Mouse (Mus musculus) gastrocnemius, adult 2 months (tissue): Measurements from ENCODE around the gene Opa1. TPM values are rescaled to one million over a fixed set of nuclear protein-coding genes. Genes with fewer than 3 reads are reported as not detected.
A peak's percentile ranks its signal among the peaks of the same experiment; 100 is the strongest.

Experiments
- DNase-seq: peaks from one replicate; pipeline ENCODE4 v3.0.0; 2022
- H3K27ac ChIP-seq: fragments of 200-600 bp; 2 replicates; pipeline ENCODE4 v1.8.1; 2022; ENCODE audit warnings: mild to moderate bottlenecking
- H3K4me3 ChIP-seq: fragments of 200-600 bp; 2 replicates; pipeline ENCODE4 v1.8.1; 2022; ENCODE audit warnings: mild to moderate bottlenecking, moderate library complexity
- CTCF ChIP-seq: fragments of 200-600 bp; IDR thresholded peaks from 2 replicates; pipeline ENCODE4 v1.8.1; 2022; ENCODE audit warnings: antibody characterized with exemption, mild to moderate bottlenecking, moderate library complexity
- intact Hi-C: fragments of 180-260 bp; cut with DNase I; formaldehyde crosslinking; loops from one replicate; pipeline ENCODE4 v1.15.1; 2025
- total RNA-seq, 2 experiments: library from RNA; stranded (reverse); gene quantifications; 2 replicates each; pipeline ENCODE4 v1.2.3; 2021

Opa1 gene
- total RNA-seq, 2 experiments from 2014 or later = 77.8 to 104 TPM

DNA sequence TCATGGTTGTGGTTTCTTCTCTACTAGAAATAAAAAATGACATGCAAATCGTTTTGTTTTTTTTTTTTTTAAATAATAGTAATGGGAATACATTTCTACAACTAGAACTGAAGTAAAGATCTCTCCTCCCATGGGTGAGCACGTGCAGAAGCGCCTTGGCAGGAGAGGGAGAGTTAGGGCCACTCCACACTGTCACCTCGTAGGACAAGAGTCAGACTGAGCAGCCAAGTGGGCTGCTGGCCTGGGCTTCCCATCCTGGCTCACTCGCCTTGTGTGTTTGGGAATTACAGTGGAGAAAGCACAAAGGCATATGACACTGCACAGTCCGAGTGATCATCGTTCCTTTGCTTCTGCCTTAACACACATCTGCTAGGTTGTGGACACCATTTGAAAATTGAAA is 13.0 kb downstream of the Opa1 start:
- intact Hi-C loops = no loop called here
- Histone ChIP-seq H3K27ac (no peak overlapping the region), H3K4me3 (no peak overlapping the region)
- TF ChIP-seq CTCF = no peak
- no peak for DNase-seq

GRCm38 (mm10) chr16:29597122-29597521 is 18.0 kb downstream of the Opa1 start:
- no peak for TF ChIP-seq CTCF
- no peak for DNase-seq
- no peak overlapping the region for H3K27ac ChIP-seq
- H3K4me3 ChIP-seq = no peak overlapping the region
- intact Hi-C loops = no loop called here

GRCm38 (mm10) chr16:29605546-29605945 is 26.4 kb downstream of the Opa1 start:
- no peak for TF ChIP-seq CTCF
- no peak overlapping the region for H3K27ac ChIP-seq
- H3K4me3 ChIP-seq = no peak overlapping the region
- no peak for DNase-seq
- intact Hi-C loops = no loop called here

DNA sequence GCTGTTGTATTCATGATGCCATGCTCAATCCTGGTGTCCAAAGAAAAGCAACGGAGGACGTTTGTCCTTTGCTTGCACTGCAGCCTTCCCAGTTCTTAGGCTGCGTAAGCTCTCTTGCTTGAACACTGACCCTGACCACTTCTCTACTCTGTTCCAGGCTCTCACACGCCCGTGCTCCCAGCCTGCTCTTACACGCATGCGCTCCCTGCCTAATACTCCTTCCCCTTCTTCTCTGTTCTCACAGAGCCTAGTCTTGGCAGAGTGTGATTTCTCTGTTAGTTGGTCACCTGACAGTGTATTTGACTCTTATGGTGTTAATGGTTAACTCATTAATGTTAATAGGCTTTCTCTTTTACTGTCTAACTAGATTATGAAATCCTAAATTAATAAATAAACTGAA is 28.0 kb downstream of the Opa1 start:
- no peak for DNase-seq
- H3K27ac ChIP-seq = no peak overlapping the region
- intact Hi-C loops = no loop called here
- no peak for TF ChIP-seq CTCF
- H3K4me3 ChIP-seq = no peak overlapping the region

- no peak overlapping the region for H3K27ac ChIP-seq
- DNase-seq = no peak
- TF ChIP-seq CTCF = no peak
- H3K4me3 ChIP-seq = no peak overlapping the region
- intact Hi-C loops = no loop called here
Observed at GRCm38 (mm10) chr16:29614762-29615161, 35.6 kb downstream of the Opa1 start.

DNA sequence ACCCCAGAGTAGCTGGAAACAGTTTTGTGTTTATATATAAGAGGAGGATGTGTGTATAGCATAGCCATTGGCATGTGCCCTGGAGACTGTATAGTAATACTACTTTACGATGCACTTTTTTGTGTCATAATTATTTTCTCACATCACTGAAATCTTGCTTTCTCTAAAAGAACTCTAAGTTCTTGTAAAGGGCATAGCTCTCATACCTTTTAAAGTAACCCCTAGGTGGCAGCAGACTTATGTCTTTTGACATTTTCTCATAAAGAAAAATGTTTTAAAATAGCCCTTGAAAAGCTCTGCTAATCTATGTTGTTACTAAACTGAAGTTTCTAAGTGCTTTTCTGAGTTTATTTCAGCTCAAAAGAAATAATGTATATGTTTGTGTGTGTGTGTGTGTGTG is 49.9 kb downstream of the Opa1 start:
- peak; percentile 64 for TF ChIP-seq CTCF
- no peak overlapping the region for H3K27ac ChIP-seq
- intact Hi-C loops = no loop called here
- H3K4me3 ChIP-seq = no peak overlapping the region
- no peak for DNase-seq

- no peak for TF ChIP-seq CTCF
- DNase-seq = no peak
- intact Hi-C loops = no loop called here
- Histone ChIP-seq H3K4me3 (no peak overlapping the region), H3K27ac (no peak overlapping the region)
Observed at GRCm38 (mm10) chr16:29635780-29636179, 56.6 kb downstream of the Opa1 start.

DNA sequence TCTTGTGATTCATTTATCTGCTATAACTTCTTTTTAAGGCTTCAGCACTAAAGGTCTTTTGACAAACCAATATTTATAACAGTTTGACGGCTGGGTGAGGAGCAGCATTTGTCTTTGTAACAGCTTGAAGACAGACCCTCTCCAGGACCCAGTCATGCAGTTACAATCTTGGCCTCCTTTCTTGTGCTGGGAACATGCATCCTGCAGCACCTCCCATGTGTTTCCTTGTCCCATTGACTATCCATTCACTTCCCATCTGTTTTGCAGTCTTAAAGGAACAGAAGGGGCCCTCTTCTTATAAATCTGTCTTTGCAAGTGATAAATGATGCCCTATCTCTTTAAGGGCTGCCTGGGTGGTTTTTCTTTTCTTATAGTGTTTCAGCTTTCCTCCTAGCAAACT is 63.2 kb downstream of the Opa1 start:
- Histone ChIP-seq H3K27ac (no peak overlapping the region), H3K4me3 (no peak overlapping the region)
- DNase-seq = no peak
- intact Hi-C loops = no loop called here
- no peak for TF ChIP-seq CTCF

DNA sequence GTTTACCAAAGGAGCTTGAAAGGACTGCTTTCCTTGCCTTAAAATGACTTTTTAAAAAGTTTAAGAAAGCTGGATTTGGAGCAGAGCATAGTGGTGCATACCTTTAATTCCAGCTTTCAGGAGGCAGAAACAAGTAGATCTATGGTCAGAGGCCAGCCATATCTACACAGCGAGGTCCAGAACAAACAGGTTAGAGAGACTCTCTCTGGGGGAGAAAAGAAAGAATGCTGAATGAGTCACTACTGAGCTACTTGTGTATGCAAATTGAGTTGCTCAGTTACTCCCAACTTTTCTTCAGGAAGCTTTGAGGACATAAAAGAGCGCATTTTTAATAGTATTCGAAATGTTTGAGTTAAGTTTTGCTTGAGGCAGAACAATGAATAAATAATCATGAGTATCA is 65.7 kb downstream of the Opa1 start:
- no peak for TF ChIP-seq CTCF
- H3K27ac ChIP-seq = no peak overlapping the region
- DNase-seq = no peak
- intact Hi-C loops = no loop called here
- H3K4me3 ChIP-seq = no peak overlapping the region

- no peak for DNase-seq
- Histone ChIP-seq H3K4me3 (no peak overlapping the region), H3K27ac (no peak overlapping the region)
- TF ChIP-seq CTCF = no peak
- intact Hi-C loops = no loop called here
Observed at GRCm38 (mm10) chr16:29646202-29646601, 67.1 kb downstream of the Opa1 start.

DNA sequence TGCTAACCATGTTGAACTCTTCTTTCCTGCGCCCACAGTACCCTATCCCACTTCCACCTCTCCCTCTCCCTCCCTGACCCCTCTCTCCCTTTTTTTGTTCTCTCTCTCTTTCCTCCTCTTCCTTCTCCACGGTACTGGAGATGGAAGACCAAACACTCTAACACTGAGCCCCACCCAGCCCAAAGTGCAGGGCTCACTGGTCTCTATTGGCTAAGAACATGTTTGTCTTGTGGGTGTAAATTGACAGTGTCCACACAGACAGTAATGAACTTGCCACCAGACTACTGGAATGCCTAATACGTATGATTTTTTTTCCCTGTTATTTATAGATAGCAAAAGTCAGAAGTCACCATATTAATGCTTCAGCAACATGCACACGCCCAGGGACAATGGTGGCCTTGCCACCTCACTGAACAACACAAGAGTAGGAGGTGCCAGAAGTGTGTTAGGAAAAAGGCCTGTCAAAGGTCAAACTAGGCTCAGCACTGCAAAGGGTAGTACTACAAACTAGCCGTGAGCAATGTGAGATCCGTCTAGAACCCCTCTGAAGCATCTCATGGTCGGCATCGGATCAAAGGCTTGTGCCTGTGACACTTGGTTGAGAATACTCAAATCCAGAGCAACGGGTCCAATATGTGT is 77.2 kb downstream of the Opa1 start:
- H3K4me3 ChIP-seq = no peak overlapping the region
- intact Hi-C loops = no loop called here
- H3K27ac ChIP-seq = no peak overlapping the region
- no peak for DNase-seq
- TF ChIP-seq CTCF = no peak

DNA sequence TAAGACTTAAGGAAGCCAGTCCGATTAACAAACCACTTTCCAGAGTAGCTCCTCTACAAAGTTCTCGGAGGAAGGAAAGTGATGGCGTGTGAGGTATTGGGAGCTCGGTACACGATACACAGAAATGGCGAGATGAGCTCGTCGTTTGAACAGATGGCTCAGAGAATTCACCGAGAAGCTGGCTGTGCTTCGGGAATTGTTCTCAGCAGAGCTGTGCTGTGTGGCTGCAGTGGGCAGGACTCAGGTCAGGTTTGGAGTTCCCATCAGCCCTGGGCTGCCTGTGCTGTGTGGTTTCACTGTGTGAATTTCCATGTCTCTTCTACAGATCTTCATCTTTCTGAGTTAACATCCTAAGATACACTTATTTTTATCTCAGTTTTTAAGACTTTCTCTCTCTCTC is 77.8 kb downstream of the Opa1 start:
- Histone ChIP-seq H3K27ac (no peak overlapping the region), H3K4me3 (no peak overlapping the region)
- intact Hi-C loops = no loop called here
- no peak for TF ChIP-seq CTCF
- DNase-seq = no peak

DNA sequence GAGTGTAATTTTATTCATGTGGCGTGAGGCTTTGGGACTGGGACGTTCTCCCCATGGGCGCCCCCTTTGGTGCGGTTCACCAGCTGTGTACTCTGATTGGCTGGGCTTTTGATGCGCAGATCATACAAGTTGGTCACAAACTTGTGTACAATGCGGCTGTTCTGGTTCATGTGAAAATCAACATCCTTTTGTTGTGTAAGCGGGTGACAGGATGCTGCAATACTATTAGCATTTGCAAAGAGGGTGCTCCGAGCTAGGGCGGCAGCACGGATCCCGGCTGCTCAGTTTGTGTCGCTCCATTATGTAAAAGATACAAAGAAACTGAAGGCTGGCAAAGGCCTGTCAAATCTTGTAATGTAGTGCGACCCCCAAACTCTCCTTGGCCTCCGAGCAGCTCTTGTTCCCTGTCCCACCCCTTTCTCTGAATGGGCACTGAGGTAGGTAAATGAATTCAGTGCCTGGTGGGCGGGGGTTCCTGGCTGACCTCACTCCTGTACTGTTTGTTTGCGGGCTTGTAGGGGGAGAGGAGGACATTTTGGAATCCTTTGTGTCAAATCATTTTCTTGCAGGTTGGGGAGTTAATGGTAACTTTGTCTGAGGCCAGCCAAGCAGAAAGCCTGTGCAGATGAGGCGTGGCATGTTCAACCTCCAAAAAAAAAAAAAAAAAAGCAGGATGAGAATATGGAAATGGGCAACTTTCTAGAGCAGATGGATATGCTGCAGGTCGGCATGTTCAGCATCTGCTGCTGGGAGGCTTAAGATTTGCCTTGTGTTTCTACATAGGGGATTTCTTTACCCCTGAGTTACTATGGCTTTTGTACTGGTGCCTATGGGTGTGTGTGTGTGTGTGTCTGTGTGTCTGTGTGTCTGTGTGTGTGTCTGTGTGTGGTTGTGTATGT is 78.8 kb downstream of the Opa1 start:
- no peak for TF ChIP-seq CTCF
- intact Hi-C loops = no loop called here
- Histone ChIP-seq H3K4me3 (no peak overlapping the region), H3K27ac (no peak overlapping the region)
- DNase-seq = no peak
